Mouse (Mus musculus) R1 (cell line): ENCODE results near the gene 2310034G01Rik.

Experiments
- DNase-seq: peaks from one replicate; pipeline ENCODE4 v3.0.0-alpha.2; 2018; ENCODE audit warnings: low read depth, low spot score

The 2310034G01Rik gene

DNA sequence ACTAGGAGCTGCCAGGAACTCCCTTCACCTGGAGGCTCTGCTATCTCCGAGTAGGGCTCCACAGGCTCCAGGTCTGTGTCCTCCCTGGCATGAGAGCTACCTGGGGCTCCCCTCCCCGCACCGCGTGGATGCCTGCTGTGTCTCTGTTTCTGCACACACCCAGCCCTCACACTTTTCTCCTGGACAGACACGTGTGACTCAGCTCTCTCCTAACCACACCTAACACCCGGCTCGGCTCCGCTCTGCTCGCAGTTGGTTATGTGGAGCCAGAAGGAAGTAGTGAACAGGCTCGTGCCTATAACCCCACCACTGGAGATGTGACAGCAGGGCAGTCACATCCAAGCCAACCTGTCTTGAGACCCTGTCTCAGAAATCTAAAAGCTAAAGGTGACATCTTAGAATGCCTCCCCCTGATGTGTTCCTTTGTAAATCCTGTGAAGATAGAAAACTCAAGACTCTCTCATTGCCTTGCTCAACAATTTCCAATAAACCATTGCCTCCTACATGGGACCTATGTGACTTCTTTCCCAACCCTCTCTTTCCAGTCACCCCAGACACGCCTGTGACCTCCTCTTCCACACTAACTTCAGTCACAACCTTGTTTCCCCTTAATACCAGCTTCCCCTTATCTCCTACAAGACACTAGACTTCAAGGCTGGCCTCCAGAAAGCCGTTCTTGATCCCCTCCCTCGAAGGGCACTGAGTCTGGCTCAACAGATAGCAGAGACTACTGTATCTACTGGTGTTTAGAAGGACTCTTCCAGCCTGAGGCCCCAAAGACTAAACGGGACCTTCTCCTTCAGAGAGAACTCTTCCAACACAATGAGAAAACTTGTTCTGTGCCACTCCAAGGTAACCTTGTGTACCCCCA lies 35.0 kb downstream of the 2310034G01Rik start:
- no peak for DNase-seq

DNA sequence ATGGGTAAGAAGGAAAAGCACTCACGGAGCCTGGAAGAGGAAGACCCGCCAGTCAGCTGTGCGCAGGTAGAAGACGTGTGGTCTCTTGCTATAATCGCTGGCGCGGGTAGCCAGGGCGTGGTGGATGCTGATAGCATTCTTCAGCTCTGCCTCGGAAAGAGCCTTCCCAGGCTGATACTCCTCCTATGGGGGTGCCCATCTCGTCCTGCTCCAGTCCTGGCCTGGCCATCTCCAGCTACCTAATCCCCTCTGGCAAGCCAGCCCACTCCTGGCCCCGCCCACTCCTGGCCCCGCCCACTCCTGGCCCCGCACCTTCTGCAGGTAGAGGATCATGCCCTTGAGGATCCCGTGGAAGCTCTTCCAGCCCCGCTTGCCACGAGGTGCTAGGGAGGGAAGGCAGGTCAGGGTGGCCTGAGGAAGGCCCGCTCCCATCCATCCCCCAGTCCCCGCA lies 35.9 kb downstream of the 2310034G01Rik start:
- peak; percentile 47 for DNase-seq

DNA sequence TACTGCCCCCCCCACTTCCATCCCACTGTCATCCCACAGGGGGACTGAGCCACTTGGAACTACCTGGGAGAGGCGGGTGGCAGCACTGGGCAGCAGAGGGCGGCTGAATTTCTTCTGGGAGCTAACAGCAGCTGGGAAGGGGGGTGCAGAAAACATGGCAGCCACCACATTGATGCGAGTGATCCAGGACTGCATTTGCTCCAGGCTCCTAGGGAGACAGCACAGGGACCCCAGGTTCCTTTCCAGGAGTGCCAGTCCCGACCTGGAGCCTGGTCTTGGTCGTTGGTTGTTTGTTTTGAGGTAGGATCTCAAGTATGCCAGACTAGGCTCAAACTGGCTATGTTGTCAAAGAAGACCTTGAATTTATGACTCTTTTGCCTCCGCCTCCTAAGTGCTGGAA lies 36.5 kb downstream of the 2310034G01Rik start:
- no peak for DNase-seq

DNA sequence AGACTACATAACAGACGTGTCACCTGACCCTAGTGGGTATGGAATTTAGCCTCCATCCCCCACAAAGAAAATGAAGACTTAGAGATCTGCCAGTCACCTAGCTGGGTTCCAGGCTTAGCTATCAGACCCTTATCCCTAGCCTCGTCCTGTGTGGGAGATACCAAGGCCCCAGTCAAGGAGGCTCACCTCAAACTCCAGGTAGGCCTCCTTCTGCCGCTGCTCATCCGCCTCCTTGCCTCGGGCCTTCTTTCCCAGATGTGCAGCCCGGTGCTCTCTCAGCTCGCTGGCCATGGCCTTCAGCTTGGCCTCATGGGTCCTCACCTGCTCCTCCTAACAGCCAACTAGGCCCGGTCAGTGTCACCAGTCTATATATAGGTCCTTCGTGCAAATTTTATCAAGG lies 37.0 kb downstream of the 2310034G01Rik start:
- DNase-seq: no peak

DNA sequence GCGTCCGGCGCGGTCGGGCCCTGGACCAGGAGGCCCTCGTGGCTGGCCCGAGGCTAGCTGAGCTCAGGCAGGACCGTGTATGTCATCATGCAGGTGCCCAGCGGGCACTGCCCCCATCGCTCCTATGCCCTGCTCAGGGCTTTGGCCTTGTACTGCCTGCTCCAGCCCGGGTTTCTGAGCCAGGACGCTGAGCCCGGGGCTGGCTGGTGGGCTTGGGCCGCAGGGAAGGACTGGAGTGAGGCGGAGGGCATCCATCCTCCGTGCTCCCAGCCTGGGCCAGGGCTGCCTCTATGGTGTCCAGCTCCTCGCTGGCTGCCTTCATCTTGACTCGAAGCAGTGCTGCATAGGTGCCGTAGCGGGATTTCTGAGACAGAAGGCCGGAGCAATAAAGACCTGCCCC lies 37.5 kb downstream of the 2310034G01Rik start:
- DNase-seq: no peak

DNA sequence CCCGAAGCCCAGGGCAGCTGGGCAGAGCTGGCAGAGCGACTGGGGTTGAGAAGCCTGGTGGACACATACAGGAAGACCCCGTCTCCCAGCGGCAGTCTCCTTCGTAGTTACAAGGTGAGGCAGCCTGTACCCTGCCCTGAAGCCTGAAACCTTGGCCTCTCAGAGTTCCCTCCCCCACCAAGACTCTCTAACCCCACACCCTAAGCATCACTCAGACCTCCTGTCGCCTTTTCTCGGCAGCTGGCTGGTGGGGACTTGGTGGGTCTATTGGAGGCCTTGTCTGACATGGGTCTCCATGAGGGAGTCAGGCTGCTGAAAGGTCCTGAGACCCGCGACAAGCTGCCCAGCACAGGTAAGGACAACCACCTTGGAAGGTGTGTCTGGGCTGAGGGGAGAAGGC lies 38.8 kb downstream of the 2310034G01Rik start:
- no peak for DNase-seq

DNA sequence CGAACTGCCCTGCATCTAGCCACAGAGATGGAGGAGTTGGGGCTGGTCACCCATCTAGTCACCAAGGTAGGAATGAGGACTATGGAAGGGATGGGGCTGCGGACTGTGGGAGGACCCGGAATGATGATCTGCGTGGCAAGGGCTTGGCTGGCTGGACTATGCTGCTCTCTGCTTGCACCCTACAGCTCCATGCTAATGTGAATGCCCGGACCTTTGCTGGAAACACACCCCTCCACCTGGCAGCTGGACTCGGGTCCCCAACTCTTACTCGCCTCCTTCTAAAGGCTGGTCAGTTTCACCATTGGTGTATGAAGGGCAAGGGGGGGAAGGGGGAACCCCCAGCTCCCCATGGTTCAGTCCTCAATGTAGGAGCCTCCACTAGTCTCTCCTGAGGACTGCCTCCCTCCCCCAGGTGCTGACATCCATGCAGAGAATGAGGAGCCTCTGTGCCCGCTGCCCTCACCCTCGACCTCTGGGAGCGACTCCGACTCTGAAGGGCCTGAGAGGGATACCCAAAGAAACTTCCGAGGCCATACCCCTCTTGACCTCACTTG lies 39.7 kb downstream of the 2310034G01Rik start:
- no peak for DNase-seq

DNA sequence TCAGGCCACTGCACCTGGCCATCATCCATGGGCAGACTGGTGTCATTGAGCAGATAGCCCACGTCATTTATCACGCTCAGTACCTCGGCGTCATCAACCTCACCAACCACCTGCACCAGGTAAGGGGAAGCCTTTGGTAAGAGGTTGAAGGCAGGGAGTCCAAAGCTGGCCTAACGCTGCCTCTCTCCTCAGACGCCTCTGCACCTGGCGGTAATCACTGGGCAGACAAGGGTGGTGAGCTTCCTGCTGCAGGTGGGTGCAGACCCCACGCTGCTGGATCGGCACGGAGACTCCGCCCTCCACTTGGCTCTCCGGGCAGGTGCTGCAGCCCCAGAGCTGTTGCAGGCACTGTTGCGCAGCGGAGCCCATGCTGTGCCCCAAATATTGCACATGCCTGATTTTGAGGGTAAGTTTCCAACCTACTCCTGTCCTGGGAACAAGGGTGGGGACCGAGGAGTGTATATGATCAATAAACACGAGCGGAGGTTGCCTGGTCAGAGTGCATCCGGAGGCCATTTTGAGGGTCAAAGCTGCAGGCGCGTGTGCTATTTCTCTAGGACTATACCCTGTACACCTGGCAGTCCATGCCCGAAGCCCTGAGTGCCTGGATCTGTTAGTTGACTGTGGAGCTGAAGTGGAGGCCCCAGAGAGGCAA lies 40.3 kb downstream of the 2310034G01Rik start:
- DNase-seq: no peak

DNA sequence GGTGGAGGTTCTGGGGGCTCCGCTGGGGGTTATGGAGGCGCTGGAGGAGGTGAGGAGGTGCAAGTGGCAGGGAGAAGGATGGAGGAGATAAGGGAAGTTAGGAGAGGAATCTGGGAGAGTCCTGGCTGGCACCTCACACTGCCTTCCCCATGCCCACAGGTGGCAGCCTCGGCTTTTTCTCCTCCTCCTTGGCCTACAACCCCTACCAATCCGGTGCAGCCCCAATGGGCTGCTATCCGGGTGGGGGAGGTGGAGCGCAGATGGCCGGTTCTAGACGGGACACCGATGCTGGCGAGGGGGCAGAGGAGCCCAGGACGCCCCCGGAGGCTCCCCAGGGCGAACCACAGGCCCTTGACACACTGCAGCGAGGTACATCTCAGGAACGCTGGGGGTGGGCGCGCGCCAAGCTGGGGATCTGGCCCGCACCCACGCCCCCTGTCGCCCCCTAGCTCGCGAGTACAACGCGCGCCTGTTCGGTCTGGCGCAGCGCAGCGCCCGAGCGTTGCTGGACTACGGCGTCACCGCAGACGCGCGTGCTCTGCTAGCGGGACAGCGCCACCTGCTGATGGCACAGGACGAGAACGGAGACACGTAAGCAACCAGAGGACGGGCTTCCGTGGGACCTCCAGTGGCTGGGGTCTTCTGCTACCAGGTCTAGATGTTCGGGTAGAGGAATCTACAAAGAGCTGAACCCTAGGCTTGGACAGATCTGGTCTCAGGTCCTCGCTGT lies 41.2 kb downstream of the 2310034G01Rik start:
- peak; percentile 84 for DNase-seq

DNA sequence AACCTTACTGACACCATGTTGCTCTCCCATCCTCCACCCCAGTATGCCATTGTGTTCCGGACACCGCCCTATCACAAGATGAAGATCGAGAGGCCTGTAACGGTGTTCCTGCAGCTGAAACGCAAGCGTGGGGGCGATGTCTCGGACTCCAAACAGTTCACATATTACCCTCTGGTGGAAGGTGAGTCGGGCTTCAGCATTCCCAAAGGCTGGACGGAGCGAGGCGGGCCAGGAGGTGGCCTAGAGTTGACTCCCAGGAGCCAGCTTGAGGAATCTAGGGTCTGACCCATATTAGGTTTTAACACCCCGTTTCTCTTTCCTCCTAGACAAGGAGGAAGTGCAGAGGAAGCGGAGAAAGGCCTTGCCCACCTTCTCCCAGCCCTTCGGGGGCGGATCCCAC lies 41.8 kb downstream of the 2310034G01Rik start:
- no peak for DNase-seq

DNA sequence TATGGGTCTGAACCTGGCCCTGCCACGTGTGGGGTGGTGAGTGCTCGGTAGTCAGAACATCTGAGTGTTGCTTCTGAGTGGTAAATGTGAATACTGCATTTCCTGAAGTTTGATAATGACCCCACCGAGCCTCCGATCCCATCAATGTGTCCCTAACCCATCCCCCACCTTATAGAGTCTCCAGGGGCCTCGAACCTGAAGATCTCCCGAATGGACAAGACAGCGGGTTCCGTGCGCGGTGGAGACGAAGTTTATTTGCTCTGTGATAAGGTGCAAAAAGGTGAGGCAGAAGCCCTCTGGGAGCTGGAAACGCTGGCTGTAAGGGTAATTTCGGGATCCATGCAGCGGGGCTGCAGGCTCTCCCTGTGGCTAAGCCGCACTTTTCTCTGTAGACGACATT lies 42.3 kb downstream of the 2310034G01Rik start:
- DNase-seq: no peak

DNA sequence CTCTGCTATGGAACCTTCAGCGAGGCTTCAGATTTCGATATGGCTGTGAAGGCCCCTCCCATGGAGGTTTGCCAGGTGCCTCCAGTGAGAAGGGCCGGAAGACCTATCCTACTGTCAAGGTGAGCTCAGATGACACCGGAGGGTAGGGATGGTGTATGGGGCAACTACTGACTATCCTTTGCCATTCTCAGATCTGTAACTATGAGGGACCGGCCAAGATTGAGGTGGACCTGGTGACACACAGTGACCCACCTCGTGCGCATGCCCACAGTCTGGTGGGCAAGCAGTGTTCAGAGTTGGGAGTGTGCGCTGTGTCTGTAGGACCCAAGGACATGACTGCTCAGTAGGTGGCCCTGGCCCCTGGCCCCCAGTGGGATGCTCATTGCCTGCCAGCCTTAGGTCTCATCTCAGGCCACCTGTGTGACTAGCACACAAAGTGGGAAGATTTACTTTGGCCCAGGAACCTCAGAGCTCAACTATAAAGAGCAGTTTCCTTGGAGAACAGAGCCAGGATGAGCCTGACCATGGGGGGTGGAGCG lies 43.3 kb downstream of the 2310034G01Rik start:
- DNase-seq: no peak

DNA sequence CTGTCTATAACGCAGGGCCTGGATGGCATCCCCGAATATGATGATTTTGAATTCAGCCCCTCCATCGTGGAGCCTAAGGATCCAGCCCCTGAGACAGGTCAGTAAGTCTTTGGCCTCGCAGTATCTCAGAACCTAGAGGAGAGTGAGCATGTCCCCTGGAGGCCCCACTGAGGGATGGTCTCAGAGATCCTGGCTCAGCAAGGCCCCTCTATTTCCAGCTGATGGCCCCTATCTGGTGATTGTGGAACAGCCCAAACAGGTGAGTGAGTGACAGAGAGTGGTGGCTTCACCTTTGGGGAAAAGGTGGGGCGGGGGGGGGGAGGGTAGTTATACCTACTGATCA lies 43.9 kb downstream of the 2310034G01Rik start:
- no peak for DNase-seq

DNA sequence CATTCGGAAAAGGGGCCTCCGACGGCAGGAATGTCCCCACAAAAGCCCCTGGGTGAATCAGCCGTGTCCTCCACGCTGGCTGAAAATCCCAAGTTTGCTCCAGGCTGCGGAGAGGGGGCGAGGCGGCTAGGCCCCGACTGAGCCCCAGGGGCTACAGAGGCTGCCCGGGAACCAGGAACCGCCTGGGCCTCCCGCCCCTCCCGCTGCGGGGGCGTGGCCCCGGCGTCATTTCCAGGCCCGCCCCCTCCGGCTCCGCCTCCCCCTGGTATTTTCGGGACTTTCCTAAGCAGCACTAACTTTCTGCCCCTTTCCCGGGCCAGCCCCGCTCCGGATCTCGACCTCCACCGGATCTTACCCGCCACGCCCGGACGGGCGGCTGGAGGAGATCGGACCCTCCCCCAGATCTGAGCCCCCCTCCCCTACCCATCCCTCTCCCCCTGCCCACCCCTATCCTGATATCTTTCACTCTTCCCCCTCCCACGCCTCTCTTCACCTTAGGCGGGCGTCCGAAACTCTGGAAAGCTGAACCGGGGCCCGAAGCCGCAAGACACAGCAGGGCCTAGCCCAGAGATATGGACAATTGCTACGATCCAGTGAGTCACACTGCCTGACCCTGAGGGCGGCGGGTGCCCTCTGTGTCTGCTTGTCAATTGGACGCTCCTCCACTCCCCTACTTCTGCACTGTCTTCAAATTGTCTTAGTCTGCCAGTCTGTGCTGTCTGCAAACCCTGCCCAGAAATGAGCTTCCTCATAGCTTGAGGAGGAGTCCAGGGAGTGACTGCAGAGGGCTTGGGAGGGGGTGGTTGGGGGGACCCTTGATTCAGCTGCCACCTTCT lies 44.5 kb downstream of the 2310034G01Rik start:
- peak; percentile 87 for DNase-seq

DNA sequence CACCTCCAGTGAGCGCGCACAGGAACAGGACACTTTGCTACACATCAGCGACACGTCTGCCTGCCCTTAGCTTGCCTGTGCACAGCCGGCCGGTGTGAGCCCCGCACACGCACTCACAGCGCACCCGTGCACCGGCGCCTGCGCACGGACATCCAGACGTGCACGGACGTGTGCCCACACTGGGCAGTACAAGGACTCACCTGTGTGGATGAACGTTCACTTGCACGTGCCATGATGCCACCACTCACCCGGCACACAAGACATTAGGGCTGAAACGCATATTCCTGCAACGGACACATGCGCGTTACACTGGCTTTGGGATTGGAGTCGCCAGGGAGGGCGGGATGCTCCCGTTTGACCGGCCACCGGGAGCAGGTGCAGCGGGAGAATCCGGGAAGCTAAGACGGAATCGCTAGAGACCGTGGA lies 45.2 kb downstream of the 2310034G01Rik start:
- peak; percentile 52 for DNase-seq

DNA sequence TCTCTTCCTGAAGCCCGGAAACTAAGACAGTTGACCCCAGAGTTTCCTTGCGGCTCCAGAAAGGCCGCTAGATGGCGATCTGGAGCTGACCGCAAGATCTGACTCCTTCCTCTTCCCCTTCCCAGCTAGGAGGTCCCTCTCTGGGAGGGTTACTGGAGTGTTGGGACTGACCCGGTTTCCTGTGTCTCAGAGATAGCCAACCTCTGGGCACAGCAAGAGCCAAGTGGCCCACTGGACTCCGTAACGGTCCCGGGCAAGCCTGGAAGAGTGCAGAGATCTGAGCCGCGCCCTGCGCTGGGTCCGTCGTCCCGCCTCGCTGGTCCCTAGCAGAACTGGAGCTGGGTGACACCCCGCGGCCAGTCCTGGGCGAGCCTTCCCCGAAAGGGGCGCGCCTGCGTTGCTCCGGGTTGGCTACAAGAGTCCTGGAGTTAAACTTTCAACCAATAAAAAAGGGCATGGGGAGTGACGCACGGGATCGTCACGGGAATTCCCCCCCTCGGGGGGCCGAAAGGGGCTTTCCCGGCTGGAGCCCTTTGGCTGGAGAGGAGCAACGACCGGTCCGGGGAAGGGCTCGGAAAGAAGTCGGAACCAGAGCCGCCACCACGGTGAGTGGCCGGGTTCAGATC lies 45.8 kb downstream of the 2310034G01Rik start, which contains the start of gene Nfkb2:
Gene Nfkb2, plus strand, starts transcription at position 105 of the 626 bp plus-strand sequence.
- DNase-seq: peak; percentile 92

DNA sequence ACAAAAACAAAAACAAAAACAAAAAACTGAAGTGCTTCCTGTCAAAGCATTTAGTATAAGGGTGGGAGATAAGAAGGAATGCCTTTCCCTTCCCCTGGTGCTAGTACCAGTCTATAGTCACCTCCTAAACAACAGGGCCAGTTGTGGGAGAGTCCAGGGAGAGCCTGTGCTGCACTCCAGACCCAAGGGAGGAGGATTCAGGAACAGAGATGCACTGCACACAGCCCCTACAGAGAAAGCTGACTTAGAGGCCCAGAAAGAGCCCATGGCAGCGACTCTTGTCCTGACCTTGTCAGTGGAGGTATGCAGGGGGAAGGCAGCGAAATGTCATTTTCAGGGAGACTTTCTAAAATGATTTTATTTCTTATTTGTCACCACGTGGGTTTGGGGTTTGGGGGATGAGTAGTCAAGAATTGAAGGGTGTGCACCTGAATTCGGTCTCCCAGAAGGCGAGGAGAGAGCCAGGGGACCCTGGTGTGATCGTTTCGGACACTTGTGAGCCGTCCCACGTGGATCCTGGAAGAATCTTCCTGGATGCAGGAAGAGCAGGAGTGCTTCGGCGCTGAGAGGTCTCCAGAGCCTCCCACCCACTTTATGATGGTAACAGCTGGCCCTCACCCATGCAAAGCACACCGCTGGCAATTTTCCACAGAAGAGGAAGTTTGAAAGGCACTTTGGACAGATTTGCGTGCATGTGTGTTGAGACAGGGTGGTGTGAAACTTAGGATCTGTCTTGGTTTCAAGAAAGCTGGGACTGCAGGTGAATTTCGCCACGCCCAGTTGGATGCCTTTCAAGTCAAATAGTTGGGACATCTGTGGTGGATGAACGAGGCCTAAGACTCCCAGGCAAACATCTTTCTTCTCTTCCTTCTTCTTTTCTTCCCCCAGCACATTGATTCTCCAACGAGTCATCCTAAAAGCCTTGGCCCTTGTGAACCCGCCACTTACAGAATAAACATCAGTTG lies 46.6 kb downstream of the 2310034G01Rik start:
- DNase-seq: no peak

DNA sequence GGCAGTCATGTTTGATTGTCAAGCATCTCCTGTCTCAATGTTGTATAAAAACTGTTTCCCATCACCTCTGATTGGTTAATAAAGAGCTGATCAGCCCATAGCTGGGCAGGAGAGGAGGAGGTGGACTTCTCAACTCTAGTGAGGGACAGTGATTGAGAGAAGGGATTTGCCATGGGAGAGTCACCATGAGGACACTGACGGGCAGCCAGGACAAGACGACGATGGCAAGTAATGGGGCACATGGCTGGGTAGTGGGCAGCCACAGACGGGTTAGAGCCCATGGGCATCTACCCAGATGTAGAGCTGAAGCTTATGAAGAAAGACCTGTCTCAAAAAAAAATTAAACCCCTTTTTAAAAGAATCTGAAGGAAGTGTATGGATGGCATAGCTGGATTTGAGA lies 47.6 kb downstream of the 2310034G01Rik start:
- no peak for DNase-seq
